Mouse (Mus musculus) hindbrain, postnatal 0 days (tissue): ENCODE measurements around the gene Atp6v0b. TPM values are rescaled to one million over a fixed set of nuclear protein-coding genes. Genes with fewer than 3 reads are reported as not detected.

Experiments
- ATAC-seq: fragments of 200-750 bp; cut with Nextera tagmentation; 2 replicates; pipeline ENCODE4 v1.8.0; 2017; ENCODE audit warnings: mild to moderate bottlenecking, moderate TSS enrichment, moderate library complexity
- DNase-seq: peaks from one replicate; pipeline ENCODE4 v3.0.0-alpha.2; 2015; ENCODE audit warnings: low spot score
- H3K27ac ChIP-seq: fragments of 300-500 bp; sonication (generic); 2 replicates; pipeline ENCODE4 v1.5.1; 2014; ENCODE audit warnings: mild to moderate bottlenecking
- H3K27me3 ChIP-seq: fragments of 300-500 bp; sonication (generic); 2 replicates; pipeline ENCODE4 v1.6.1; 2014; ENCODE audit warnings: low read length, mixed read lengths; ENCODE audit not compliant: insufficient read depth
- H3K36me3 ChIP-seq: fragments of 300-500 bp; sonication (generic); 2 replicates; pipeline ENCODE4 v1.6.1; 2014; ENCODE audit warnings: low read length, mixed read lengths; ENCODE audit not compliant: insufficient read depth
- H3K4me1 ChIP-seq: fragments of 300-500 bp; sonication (generic); 2 replicates; pipeline ENCODE4 v1.6.1; 2014; ENCODE audit warnings: antibody characterized with exemption, low read length, mixed read lengths; ENCODE audit not compliant: insufficient read depth
- H3K4me2 ChIP-seq: fragments of 300-500 bp; sonication (generic); 2 replicates; pipeline ENCODE4 v1.6.1; 2014; ENCODE audit warnings: low read depth, mild to moderate bottlenecking, low read length, moderate library complexity, mixed read lengths
- H3K4me3 ChIP-seq: fragments of 300-500 bp; sonication (generic); 2 replicates; pipeline ENCODE4 v1.5.1; 2014; ENCODE audit warnings: low read length
- H3K9ac ChIP-seq: fragments of 300-500 bp; sonication (generic); replicated peaks from 2 replicates; pipeline ENCODE4 v1.6.1; 2014; ENCODE audit warnings: mild to moderate bottlenecking, low read length, moderate library complexity, mixed read lengths
- H3K9me3 ChIP-seq: fragments of 300-500 bp; sonication (generic); 2 replicates; pipeline ENCODE4 v1.6.1; 2016; ENCODE audit warnings: low read length, mixed read lengths
- CTCF ChIP-seq: IDR thresholded peaks from 2 replicates; pipeline ENCODE4 v1.5.1; 2016; ENCODE audit warnings: antibody characterized with exemption, control low read depth, low read depth
- WGBS: fragments of 180-500 bp; shearing (Covaris S2); extraction: QIAGEN DNeasy Blood & Tissue Kit; methylation state at CpG from one replicate; pipeline ENCODE4 v1.1.7; 2014; 5-methylcytosine and 5-hydroxymethylcytosine counted together
- polyA plus RNA-seq: library from polyadenylated mRNA; unstranded; fragments of >200 nt; fragmentation: Nextera tagmentation; extraction: Ambion mirVana; gene quantifications from 2 replicates; pipeline ENCODE4 v1.2.1, GENCODE M21; 2015
- total RNA-seq: library from RNA; depleted of rRNA; stranded (reverse); fragments of >200 nt; gene quantifications from 2 replicates; pipeline ENCODE4 v1.2.3, GENCODE M21; 2014

Gene Atp6v0b
- total and polyA plus RNA-seq, 2 experiments from 2014 or later = 579 to 643 TPM

DNA sequence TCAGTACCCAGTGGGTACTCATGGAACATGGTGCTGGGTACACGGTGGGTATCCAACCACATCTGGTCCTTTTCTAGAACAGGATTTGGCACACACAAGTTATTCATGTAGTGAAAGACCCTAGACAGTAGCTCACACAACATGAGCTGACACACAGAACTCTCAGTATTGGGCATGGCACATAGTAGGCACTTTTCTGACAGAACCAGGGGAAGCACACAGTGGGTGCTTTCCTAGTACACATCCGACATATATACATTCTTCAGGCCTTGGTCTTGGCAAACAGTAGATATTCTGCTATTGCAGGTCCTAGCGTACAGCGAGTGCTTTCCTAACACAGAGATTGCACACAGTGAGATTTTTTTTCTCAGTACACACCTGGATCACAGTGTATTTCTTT lies 40.9 kb downstream of the Atp6v0b start:
- 95% methylated on average over 4 of the region's 4 CpGs for WGBS
- no peak for DNase-seq
- H3K27ac ChIP-seq = peak overlapping the region; percentile 61
- H3K4me2 ChIP-seq = no peak overlapping the region
- no peak overlapping the region for H3K4me3 ChIP-seq
- H3K9ac ChIP-seq = no peak overlapping the region
- no peaks in the 10 kb centered on the region for H3K27me3 ChIP-seq
- no peak for ATAC-seq
- H3K9me3 ChIP-seq = no peaks in the 10 kb centered on the region
- no peaks in the 10 kb centered on the region; the same call in 1 of the 2 replicates for H3K36me3 ChIP-seq
- H3K4me1 ChIP-seq = peaks cover 21% of the 10 kb centered on the region; the same call in 1 of the 2 replicates
- no peak for TF ChIP-seq CTCF

DNA sequence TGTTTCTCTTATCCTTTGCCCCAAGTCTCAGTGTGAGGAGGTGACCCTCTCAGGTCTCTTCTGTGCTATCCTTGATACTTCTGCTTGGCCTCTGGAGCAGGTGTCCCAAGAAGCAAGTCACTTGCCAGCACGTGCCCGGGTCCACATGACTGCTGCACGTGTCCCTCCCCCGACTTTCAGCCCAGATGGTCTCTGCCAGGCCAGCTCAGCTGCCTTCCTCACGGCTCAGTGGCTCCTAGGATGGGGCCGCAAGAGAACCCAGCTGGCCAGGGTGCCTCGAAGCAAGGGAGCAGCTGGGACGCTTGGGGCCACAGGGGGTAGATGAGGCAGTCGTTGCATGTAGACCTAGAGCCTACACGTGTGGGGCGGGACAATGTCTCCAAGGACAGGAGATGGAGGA lies 41.8 kb downstream of the Atp6v0b start:
- no peak overlapping the region for H3K4me3 ChIP-seq
- TF ChIP-seq CTCF = no peak
- DNase-seq = peak; percentile 39
- H3K9me3 ChIP-seq = no peaks in the 10 kb centered on the region
- 40% methylated on average over 11 of the region's 11 CpGs for WGBS
- no peak overlapping the region for H3K9ac ChIP-seq
- H3K27me3 ChIP-seq = no peaks in the 10 kb centered on the region
- H3K4me2 ChIP-seq = no peak overlapping the region
- H3K4me1 ChIP-seq = peaks cover 21% of the 10 kb centered on the region
- H3K27ac ChIP-seq = no peak overlapping the region
- H3K36me3 ChIP-seq = no peaks in the 10 kb centered on the region; the same call in 1 of the 2 replicates
- no peak for ATAC-seq

DNA sequence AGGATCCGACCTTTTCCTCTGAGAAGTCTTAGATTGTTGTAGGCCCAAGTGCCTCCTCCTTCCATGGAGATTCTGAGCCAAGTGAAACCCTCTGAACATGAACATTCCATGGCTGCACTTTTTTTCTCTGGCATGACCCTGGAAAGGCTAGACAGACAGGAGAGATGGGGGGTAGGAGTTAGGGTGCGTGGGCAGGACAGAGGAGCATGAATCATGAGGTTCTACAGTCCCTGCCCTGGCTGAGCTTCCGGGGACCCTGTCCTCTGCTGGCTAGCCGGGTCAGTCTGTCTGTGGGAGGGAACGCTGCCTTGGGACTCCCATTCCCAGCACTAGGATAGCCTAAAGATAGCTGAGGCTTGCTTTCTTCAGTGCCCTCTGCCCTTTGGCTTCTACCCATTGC lies 42.7 kb downstream of the Atp6v0b start:
- Histone ChIP-seq H3K9me3 (no peaks in the 10 kb centered on the region), H3K27ac (no peak overlapping the region), H3K4me2 (no peak overlapping the region), H3K4me1 (peaks cover 13% of the 10 kb centered on the region), H3K27me3 (no peaks in the 10 kb centered on the region), H3K36me3 (no peaks in the 10 kb centered on the region; the same call in 1 of the 2 replicates), H3K9ac (no peak overlapping the region), H3K4me3 (no peak overlapping the region)
- 85% methylated on average over 5 of the region's 5 CpGs for WGBS
- no peak for DNase-seq
- no peak for TF ChIP-seq CTCF
- ATAC-seq = no peak

DNA sequence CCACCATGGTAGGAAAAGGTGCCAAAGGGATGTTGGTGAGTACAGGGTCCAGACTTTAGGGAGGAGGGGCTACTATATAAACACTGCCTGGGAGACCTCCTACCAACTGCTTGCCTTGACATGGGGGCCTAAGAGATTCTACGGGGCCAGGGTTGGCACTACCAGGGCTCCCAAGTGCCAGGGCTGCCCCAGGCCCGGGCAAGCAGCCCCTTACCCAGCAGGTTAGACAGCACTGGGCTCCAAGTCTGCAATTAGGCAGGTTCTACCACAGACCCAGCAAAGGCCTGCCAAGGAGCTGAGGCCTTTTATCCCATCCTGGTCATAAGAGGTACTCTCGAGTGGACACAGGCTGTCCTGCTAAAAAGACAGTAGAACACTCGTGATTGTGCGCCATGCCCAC lies 44.0 kb downstream of the Atp6v0b start:
- no peak overlapping the region for H3K9ac ChIP-seq
- no peak overlapping the region for H3K27ac ChIP-seq
- no peaks in the 10 kb centered on the region for H3K27me3 ChIP-seq
- H3K4me1 ChIP-seq = peaks cover 7% of the 10 kb centered on the region
- ATAC-seq = no peak
- no peak for DNase-seq
- H3K36me3 ChIP-seq = no peaks in the 10 kb centered on the region; the same call in 1 of the 2 replicates
- no peaks in the 10 kb centered on the region for H3K9me3 ChIP-seq
- no peak for TF ChIP-seq CTCF
- no peak overlapping the region for H3K4me2 ChIP-seq
- H3K4me3 ChIP-seq = no peak overlapping the region
- 80% methylated on average over 5 of the region's 5 CpGs for WGBS

DNA sequence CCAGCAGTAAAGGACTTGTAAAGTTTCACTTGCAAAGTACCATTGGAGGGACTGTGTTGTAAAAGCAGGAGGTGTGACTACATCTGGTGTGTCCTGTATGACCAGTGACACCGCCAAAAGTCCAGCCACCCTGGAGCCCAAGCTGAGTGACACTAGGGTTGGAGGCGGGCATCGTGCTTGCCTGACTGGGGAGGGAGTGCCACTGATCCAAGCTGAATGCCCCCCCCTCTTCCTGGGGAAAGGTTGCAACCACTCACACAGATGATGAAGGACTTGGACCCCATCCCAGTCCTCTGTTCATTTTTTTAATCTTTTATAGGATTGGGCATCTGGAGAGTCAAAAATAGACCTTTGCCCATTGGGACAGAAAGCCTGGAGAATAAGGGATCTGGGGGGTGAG lies 45.6 kb downstream of the Atp6v0b start:
- Histone ChIP-seq H3K36me3 (no peaks in the 10 kb centered on the region; the same call in 1 of the 2 replicates), H3K4me2 (no peak overlapping the region), H3K9ac (no peak overlapping the region), H3K4me1 (peaks cover 7% of the 10 kb centered on the region; the same call in 1 of the 2 replicates), H3K4me3 (no peak overlapping the region), H3K9me3 (no peaks in the 10 kb centered on the region), H3K27me3 (no peaks in the 10 kb centered on the region), H3K27ac (no peak overlapping the region)
- no peak for ATAC-seq
- WGBS = 76% methylated on average over 3 of the region's 3 CpGs
- TF ChIP-seq CTCF = no peak
- DNase-seq = no peak

DNA sequence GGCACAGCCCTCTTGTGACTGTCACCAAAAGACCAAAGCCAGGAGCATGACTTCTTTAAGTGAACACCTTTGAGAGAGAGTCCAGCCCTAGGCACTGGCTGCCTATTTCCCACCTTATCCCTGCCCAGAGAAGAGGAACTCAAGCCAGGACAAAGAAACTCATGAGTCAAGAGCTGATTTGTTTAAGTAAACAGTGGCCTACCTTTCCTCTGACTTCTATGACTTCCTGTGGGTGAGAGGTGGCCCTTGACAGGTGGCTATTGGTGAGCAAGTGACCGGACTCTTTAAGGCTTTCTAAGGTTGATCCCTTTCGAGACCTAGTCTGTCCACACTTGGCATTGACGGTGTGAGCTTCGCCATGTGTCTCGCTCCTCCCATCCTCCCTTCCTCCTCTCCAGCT lies 46.3 kb downstream of the Atp6v0b start:
- H3K4me1 ChIP-seq = peaks cover 6% of the 10 kb centered on the region; the same call in 1 of the 2 replicates
- WGBS = 96% methylated on average over 5 of the region's 5 CpGs
- no peak overlapping the region for H3K4me2 ChIP-seq
- no peaks in the 10 kb centered on the region for H3K9me3 ChIP-seq
- ATAC-seq = no peak
- no peak overlapping the region for H3K4me3 ChIP-seq
- no peak overlapping the region for H3K9ac ChIP-seq
- no peaks in the 10 kb centered on the region; the same call in 1 of the 2 replicates for H3K36me3 ChIP-seq
- TF ChIP-seq CTCF = no peak
- H3K27ac ChIP-seq = no peak overlapping the region
- no peak for DNase-seq
- H3K27me3 ChIP-seq = no peaks in the 10 kb centered on the region

DNA sequence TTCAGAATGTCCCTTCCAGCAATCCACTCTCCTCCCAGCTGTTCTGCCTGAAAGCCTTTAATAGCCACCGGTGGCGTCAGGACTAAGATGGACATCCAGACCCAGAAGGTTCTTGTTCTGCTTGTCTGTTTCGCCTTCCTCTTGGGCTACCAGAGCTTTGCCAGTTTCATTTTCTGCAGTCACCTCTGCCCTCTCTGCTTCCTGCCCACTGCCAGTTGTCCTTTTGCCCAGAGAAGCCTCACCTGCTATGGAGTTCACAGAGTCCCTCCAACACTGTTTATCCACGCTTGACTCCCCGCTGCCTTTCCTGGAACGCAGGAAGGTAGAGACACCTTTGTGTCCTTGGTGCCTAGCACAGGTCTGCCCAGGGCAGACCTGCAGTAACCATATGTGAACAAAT lies 47.8 kb downstream of the Atp6v0b start:
- Histone ChIP-seq H3K36me3 (no peaks in the 10 kb centered on the region; the same call in 1 of the 2 replicates), H3K4me3 (no peak overlapping the region), H3K9me3 (no peaks in the 10 kb centered on the region), H3K4me2 (no peak overlapping the region), H3K27ac (no peak overlapping the region), H3K27me3 (no peaks in the 10 kb centered on the region), H3K9ac (no peak overlapping the region), H3K4me1 (peaks cover 6% of the 10 kb centered on the region; the same call in 1 of the 2 replicates)
- 79% methylated on average over 6 of the region's 6 CpGs for WGBS
- ATAC-seq (no peak), DNase-seq (no peak)
- no peak for TF ChIP-seq CTCF
